Mouse (Mus musculus): ENCODE data around the gene Stum. TPM values are rescaled to one million over a fixed set of nuclear protein-coding genes. Genes with fewer than 3 reads are reported as not detected.
"Not testable (repeated sequence)": the region's sequence is repeated elsewhere in the genome, so short reads cannot be mapped to it uniquely, and the experiment has no call there.

Stum gene
- polyA plus RNA-seq, 1 experiment from 2014 or later: 0.67 TPM

- ATAC-seq: no peak
- Histone ChIP-seq H3K4me3 (no peak overlapping the region), H3K27me3 (no peaks in the 10 kb centered on the region), H3K4me1 (no peaks in the 10 kb centered on the region), H3K27ac (no peak overlapping the region), H3K4me2 (no peak overlapping the region), H3K36me3 (ENCODE audit: poor library complexity, severe bottlenecking) (no peaks in the 10 kb centered on the region), H3K9ac (no peak overlapping the region), H3K9me3 (replicated peaks) (no peaks in the 10 kb centered on the region)
- 85% methylated on average over 4 of the region's 4 CpGs for whole genome bisulfite sequencing
These were observed 82.4 kb downstream of the Stum start for GRCm38 (mm10) chr1:180400691-180401455.

DNA sequence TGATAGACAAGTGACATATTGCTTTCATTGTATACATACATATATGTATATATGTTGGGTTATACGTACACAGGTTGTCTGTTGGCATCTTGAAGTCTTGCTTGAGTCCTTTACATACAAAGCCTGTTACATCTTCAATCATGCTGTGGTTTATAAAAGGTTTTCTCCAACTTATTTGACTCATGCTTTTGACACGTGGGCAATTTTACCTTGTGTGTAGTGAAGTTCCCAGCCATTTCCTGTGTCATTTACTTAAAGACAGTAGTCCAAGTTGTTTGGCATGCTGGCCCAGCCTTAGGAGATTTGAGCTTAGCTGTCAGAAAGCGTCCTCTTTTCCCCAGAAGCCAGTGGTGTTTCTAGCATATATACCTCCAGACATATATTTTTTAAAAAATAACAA is 84.9 kb downstream of the Stum start:
- ATAC-seq: no peak
- H3K27me3 ChIP-seq: no peaks in the 10 kb centered on the region
- H3K4me3 ChIP-seq: no peak overlapping the region
- no peaks in the 10 kb centered on the region for H3K9me3 ChIP-seq (replicated peaks)
- 76% methylated on average over 3 of the region's 3 CpGs for WGBS
- H3K27ac ChIP-seq: no peak overlapping the region
- no peaks in the 10 kb centered on the region for H3K36me3 ChIP-seq (ENCODE audit: poor library complexity, severe bottlenecking)
- H3K9ac ChIP-seq: no peak overlapping the region
- H3K4me2 ChIP-seq: no peak overlapping the region
- no peaks in the 10 kb centered on the region for H3K4me1 ChIP-seq

GRCm38 (mm10) chr1:180397734-180398133 is 85.6 kb downstream of the Stum start:
- Histone ChIP-seq H3K4me3 (no peak overlapping the region), H3K4me1 (no peaks in the 10 kb centered on the region), H3K27me3 (no peaks in the 10 kb centered on the region), H3K27ac (no peak overlapping the region), H3K9ac (no peak overlapping the region), H3K4me2 (no peak overlapping the region), H3K9me3 (replicated peaks) (no peaks in the 10 kb centered on the region), H3K36me3 (ENCODE audit: poor library complexity, severe bottlenecking) (no peaks in the 10 kb centered on the region)
- no peak for ATAC-seq
- WGBS: 79% methylated on average over 5 of the region's 5 CpGs

GRCm38 (mm10) chr1:180393873-180394272 is 89.4 kb downstream of the Stum start:
- Histone ChIP-seq H3K4me2 (no peak overlapping the region), H3K4me3 (no peak overlapping the region), H3K9me3 (replicated peaks) (no peaks in the 10 kb centered on the region), H3K36me3 (ENCODE audit: poor library complexity, severe bottlenecking) (no peaks in the 10 kb centered on the region), H3K4me1 (no peaks in the 10 kb centered on the region), H3K27ac (no peak overlapping the region), H3K9ac (no peak overlapping the region), H3K27me3 (no peaks in the 10 kb centered on the region)
- 91% methylated on average over 12 of the region's 12 CpGs for WGBS
- no peak for ATAC-seq

GRCm38 (mm10) chr1:180393017-180393797 is 90.1 kb downstream of the Stum start:
- no peak for ATAC-seq
- Histone ChIP-seq H3K4me1 (peaks cover 3% of the 10 kb centered on the region), H3K9ac (no peak overlapping the region), H3K27ac (no peak overlapping the region), H3K4me3 (no peak overlapping the region), H3K4me2 (no peak overlapping the region), H3K27me3 (no peaks in the 10 kb centered on the region), H3K36me3 (ENCODE audit: poor library complexity, severe bottlenecking) (no peaks in the 10 kb centered on the region), H3K9me3 (replicated peaks) (no peaks in the 10 kb centered on the region)
- WGBS: 88% methylated on average over 9 of the region's 9 CpGs

DNA sequence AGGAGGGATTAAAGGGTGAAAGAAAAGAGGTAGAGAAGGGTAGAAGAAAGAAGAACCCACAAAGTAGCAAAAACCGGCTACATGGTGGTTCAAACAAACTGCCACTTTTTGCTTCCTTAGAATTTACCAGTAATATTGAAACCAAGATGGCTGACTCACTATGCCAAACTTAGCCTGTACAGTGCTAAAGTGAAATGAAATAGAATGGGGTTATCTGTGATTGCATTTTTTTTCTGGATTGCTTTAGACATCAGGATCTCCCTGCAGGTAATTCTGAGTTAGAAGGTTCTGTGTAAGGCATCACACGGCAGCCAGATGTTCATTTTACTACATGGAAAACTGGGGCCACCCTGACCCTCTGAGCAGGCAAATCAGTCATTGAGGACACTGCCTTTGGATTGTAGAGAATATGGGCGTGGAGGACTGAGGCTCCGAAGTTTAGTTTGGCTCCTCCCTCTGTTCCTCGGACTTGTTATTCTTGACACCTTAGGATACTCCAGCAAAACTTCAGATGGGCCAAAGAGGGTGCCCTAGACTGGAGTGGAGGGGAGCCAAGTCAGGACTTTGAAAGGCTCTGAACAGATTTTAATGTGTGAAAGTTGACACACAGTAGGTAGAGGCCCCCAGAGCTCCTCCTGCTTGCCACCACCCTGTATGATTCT is 91.0 kb downstream of the Stum start:
- H3K27me3 ChIP-seq: no peaks in the 10 kb centered on the region
- H3K4me3 ChIP-seq: no peak overlapping the region
- H3K9ac ChIP-seq: no peak overlapping the region
- no peaks in the 10 kb centered on the region for H3K36me3 ChIP-seq (ENCODE audit: poor library complexity, severe bottlenecking)
- no peak overlapping the region for H3K27ac ChIP-seq
- H3K9me3 ChIP-seq (replicated peaks): no peaks in the 10 kb centered on the region
- peaks cover 9% of the 10 kb centered on the region for H3K4me1 ChIP-seq
- ATAC-seq: no peak
- no peak overlapping the region for H3K4me2 ChIP-seq
- WGBS: 88% methylated on average over 5 of the region's 5 CpGs

- Histone ChIP-seq H3K4me3 (no peak overlapping the region), H3K9me3 (replicated peaks) (no peaks in the 10 kb centered on the region), H3K9ac (no peak overlapping the region), H3K4me1 (peaks cover 14% of the 10 kb centered on the region), H3K36me3 (ENCODE audit: poor library complexity, severe bottlenecking) (no peaks in the 10 kb centered on the region), H3K27me3 (no peaks in the 10 kb centered on the region), H3K4me2 (no peak overlapping the region), H3K27ac (no peak overlapping the region)
- WGBS: 91% methylated on average over 4 of the region's 4 CpGs
- ATAC-seq: no peak
These were observed 91.7 kb downstream of the Stum start for GRCm38 (mm10) chr1:180391575-180391945.

GRCm38 (mm10) chr1:180390746-180391574 is 92.3 kb downstream of the Stum start:
- Histone ChIP-seq H3K27me3 (no peaks in the 10 kb centered on the region), H3K9me3 (replicated peaks) (no peaks in the 10 kb centered on the region), H3K36me3 (ENCODE audit: poor library complexity, severe bottlenecking) (no peaks in the 10 kb centered on the region), H3K4me1 (peaks cover 17% of the 10 kb centered on the region), H3K27ac (no peak overlapping the region), H3K4me2 (no peak overlapping the region), H3K9ac (no peak overlapping the region), H3K4me3 (no peak overlapping the region)
- no peak for ATAC-seq
- WGBS: 76% methylated on average over 10 of the region's 10 CpGs

- no peak overlapping the region for H3K4me3 ChIP-seq
- H3K4me1 ChIP-seq: peaks cover 17% of the 10 kb centered on the region
- H3K27ac ChIP-seq: no peak overlapping the region
- no peaks in the 10 kb centered on the region for H3K27me3 ChIP-seq
- H3K4me2 ChIP-seq: no peak overlapping the region
- no peaks in the 10 kb centered on the region for H3K9me3 ChIP-seq (replicated peaks)
- no peak for ATAC-seq
- H3K36me3 ChIP-seq (ENCODE audit: poor library complexity, severe bottlenecking): no peaks in the 10 kb centered on the region
- no peak overlapping the region for H3K9ac ChIP-seq
- WGBS: 67% methylated on average over 3 of the region's 3 CpGs
These were observed 93.0 kb downstream of the Stum start for GRCm38 (mm10) chr1:180390321-180390731.

- not testable (repeated sequence) for H3K27ac ChIP-seq; ATAC-seq; H3K27me3 ChIP-seq; H3K9me3 ChIP-seq (replicated peaks); H3K4me3 ChIP-seq; H3K4me2 ChIP-seq; H3K36me3 ChIP-seq (ENCODE audit: poor library complexity, severe bottlenecking); H3K9ac ChIP-seq
- H3K4me1 ChIP-seq: peaks cover 17% of the 10 kb centered on the region
- WGBS: 92% methylated on average over 11 of the region's 11 CpGs
These were observed 94.0 kb downstream of the Stum start for GRCm38 (mm10) chr1:180389213-180389760.

- 65% methylated on average over 1 of the region's 1 CpGs for WGBS
- no peak overlapping the region for H3K4me2 ChIP-seq
- H3K27ac ChIP-seq: no peak overlapping the region
- no peak overlapping the region for H3K9ac ChIP-seq
- no peak overlapping the region for H3K4me3 ChIP-seq
- peaks cover 17% of the 10 kb centered on the region for H3K4me1 ChIP-seq
- no peaks in the 10 kb centered on the region for H3K36me3 ChIP-seq (ENCODE audit: poor library complexity, severe bottlenecking)
- H3K27me3 ChIP-seq: no peaks in the 10 kb centered on the region
- no peak for ATAC-seq
- no peaks in the 10 kb centered on the region; the same call in 1 of the 2 replicates for H3K9me3 ChIP-seq (replicated peaks)
These were observed 94.8 kb downstream of the Stum start for GRCm38 (mm10) chr1:180388481-180388880.

All from forebrain, embryonic 13.5 days (tissue).